Mouse (Mus musculus): ENCODE results near the gene Slc9a6. TPM values are rescaled to one million over a fixed set of nuclear protein-coding genes. Genes with fewer than 3 reads are reported as not detected.

The Slc9a6 gene
- total and polyA plus RNA-seq, 3 experiments, result 5.2 to 7.6 (median 5.3) TPM

DNA sequence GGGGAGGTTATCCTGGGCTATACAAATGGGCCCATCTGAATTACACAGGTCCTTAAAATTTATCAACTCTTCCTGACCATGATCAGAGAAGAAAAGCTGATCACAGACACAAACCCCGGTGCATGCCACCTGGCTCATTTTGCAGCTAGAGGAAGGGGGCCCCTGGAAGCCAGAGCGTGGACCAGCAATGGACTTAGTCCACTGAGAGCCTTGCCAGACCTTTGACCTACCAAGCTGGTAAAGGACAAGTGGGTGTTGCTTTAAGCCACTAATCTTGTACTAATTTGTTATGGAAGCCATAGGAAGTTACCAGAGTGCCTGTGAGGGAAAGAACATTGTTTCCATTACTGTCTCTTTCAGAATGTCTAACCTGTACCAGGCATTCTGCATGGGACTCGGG lies 58.9 kb downstream of the Slc9a6 start:
- in situ Hi-C loops (cut with MboI; ENCODE audit: low pct_ligation_motif_present, low pct_unique_long_range_greater_than_20kb, low sequenced_read_pairs) (no loop called here), dilution Hi-C loops (cut with MboI; ENCODE audit: extremely low pct_ligation_motif_present, extremely low pct_unique_long_range_greater_than_20kb, low sequenced_read_pairs) (no loop called here)
- Histone ChIP-seq H3K4me1 (ENCODE audit: control insufficient read depth in 1 of 2, insufficient read depth in 2 of 2) (no peaks in the 10 kb centered on the region), H3K9me3 (replicated peaks; ENCODE audit: low read length) (no peaks in the 10 kb centered on the region), H3K4me2 (ENCODE audit: insufficient read depth, low read depth, poor library complexity, severe bottlenecking) (no peak overlapping the region), H3K27me3 (replicated peaks) (no peaks in the 10 kb centered on the region), H3K4me3 (replicated peaks in 1 of 3; ENCODE audit: low read depth in 2 of 3, low read length in 2 of 3, poor library complexity in 1 of 3) (no peak overlapping the region), H3K79me2 (replicated peaks; ENCODE audit: control insufficient read depth, extremely low read depth, insufficient read depth, poor library complexity, severe bottlenecking) (no peaks in the 10 kb centered on the region), H3K36me3 (replicated peaks in 1 of 2; ENCODE audit: control insufficient read depth in 1 of 2, insufficient read depth in 1 of 2, low read length in 1 of 2) (no peaks in the 10 kb centered on the region), H3K27ac (ENCODE audit: insufficient read depth, low read depth) (no peak overlapping the region), H3K9ac (ENCODE audit: insufficient read depth, low read depth) (no peak overlapping the region)
- no peak for DNase-seq (ENCODE audit: extremely low read depth)
- no peak for TF ChIP-seq USF1 (IDR thresholded peaks at IDR 0.05; ENCODE audit: low read depth, low read length)
- no peak for TF ChIP-seq POLR2AphosphoS2 (IDR thresholded peaks at IDR 0.05; ENCODE audit: low read depth, low read length)
- no peak for TF ChIP-seq KAT2A (IDR thresholded peaks at IDR 0.05; ENCODE audit: insufficient replicate concordance, low read length)

DNA sequence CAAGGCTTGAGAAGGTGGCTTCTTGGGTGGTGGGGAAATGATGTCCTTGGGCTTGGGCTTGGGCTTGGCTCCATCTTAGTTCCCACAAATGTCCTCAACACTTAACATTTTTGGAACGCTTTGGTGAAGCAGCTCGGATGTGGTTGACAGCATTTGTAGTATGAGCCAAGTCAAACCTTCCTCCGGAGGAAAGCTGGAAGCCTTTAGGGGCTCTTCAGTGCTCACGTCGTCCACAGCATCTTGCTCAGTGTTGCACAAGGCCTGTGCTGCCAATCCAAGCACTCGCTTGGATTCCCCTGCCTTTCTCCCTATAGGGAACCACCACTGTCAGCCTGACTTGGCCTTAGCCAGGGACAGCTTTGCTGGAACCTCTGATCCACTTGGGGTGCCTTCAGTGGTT lies 66.0 kb downstream of the Slc9a6 start:
- no peak for DNase-seq (ENCODE audit: extremely low read depth)
- no peak overlapping the region for H3K4me2 ChIP-seq (ENCODE audit: insufficient read depth, low read depth, poor library complexity, severe bottlenecking)
- TF ChIP-seq ELF1 (IDR thresholded peaks at IDR 0.05; ENCODE audit: low read depth, low read length) (no peak), GABPA (IDR thresholded peaks at IDR 0.05; ENCODE audit: insufficient replicate concordance, low read depth, low read length) (no peak), USF1 (IDR thresholded peaks at IDR 0.05; ENCODE audit: low read depth, low read length) (no peak), UBTF (IDR thresholded peaks at IDR 0.05; ENCODE audit: low read depth, low read length) (no peak), JUN (IDR thresholded peaks at IDR 0.05; ENCODE audit: insufficient read depth, low read depth, low read length) (no peak), MAX (IDR thresholded peaks at IDR 0.05; ENCODE audit: low read length) (no peak), TCF12 (IDR thresholded peaks at IDR 0.05; ENCODE audit: low read depth, low read length) (no peak), ETS1 (conservative IDR thresholded peaks at IDR 0.05; ENCODE audit: low read depth, low read length) (no peak), MAZ (IDR thresholded peaks at IDR 0.05; ENCODE audit: low read depth, low read length) (no peak), ZC3H11A (IDR thresholded peaks at IDR 0.05; ENCODE audit: low read depth, low read length) (no peak), SIN3A (IDR thresholded peaks at IDR 0.05; ENCODE audit: low read length) (no peak), ZMIZ1 (IDR thresholded peaks at IDR 0.05; ENCODE audit: low read depth, low read length) (no peak), TBP (conservative IDR thresholded peaks at IDR 0.05; ENCODE audit: low read depth, low read length) (no peak), POLR2A (IDR thresholded peaks at IDR 0.05; ENCODE audit: low read depth, low read length) (no peak)
- in situ Hi-C loops (cut with MboI; ENCODE audit: low pct_ligation_motif_present, low pct_unique_long_range_greater_than_20kb, low sequenced_read_pairs), result no loop called here
- H3K79me2 ChIP-seq (replicated peaks; ENCODE audit: control insufficient read depth, extremely low read depth, insufficient read depth, poor library complexity, severe bottlenecking), result no peaks in the 10 kb centered on the region
- H3K9ac ChIP-seq (ENCODE audit: insufficient read depth, low read depth), result no peak overlapping the region
- H3K27me3 ChIP-seq (replicated peaks), result no peaks in the 10 kb centered on the region
- dilution Hi-C loops (cut with MboI; ENCODE audit: extremely low pct_ligation_motif_present, extremely low pct_unique_long_range_greater_than_20kb, low sequenced_read_pairs), result no loop called here
- no peak overlapping the region for H3K4me3 ChIP-seq (replicated peaks in 1 of 3; ENCODE audit: low read depth in 2 of 3, low read length in 2 of 3, poor library complexity in 1 of 3)
- H3K36me3 ChIP-seq (replicated peaks in 1 of 2; ENCODE audit: control insufficient read depth in 1 of 2, insufficient read depth in 1 of 2, low read length in 1 of 2), result no peaks in the 10 kb centered on the region
- H3K27ac ChIP-seq (ENCODE audit: insufficient read depth, low read depth), result no peak overlapping the region
- H3K9me3 ChIP-seq (replicated peaks; ENCODE audit: low read length), result no peaks in the 10 kb centered on the region
- H3K4me1 ChIP-seq (ENCODE audit: control insufficient read depth in 1 of 2, insufficient read depth in 2 of 2), result no peaks in the 10 kb centered on the region
